17 mouse cellular contexts compared by ENCODE assay signal in the genomic region with DNA sequence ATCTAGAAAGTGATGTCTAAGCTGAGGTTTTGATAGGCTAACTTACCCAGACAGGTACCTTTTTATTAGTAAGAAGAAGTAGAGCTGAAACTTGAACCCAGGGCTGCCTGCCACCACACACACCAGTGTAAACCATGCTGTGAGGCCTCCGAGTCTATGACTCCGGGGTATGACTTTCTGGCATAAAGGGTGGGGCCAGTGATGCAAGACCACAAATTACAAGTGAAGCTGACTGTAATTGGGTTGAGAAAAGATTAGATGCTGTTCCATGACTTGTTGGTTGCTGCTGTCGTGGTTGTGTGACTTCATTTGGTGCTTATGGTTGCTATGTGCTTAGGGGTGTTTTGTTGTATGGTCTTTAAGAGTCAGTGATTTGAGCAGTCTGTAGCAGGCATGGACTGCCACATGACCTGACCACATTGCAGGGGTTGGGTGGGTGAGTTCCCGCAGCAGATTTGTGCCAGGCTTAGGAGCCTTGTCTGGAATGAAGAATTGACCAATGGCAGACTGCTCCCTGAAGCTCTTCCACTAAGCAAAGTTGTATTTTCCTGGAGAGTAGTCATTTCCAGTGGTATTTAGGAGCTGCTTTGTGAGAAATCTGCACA. TPM values are rescaled to one million over a fixed set of nuclear protein-coding genes. Genes with fewer than 3 reads are reported as not detected.
DNase-seq lines count a peak whose midpoint lies in the region; ATAC-seq and TF ChIP-seq lines count a peak whose summit lies in the region.
"Had no signal": no experiment of that assay in that cellular context is flagged by ENCODE, and none has a peak within 500 bp of the region (broad histone marks: within the 10 kb centered on the region; RNA-seq: fewer than 3 reads in every experiment).

No protein-coding gene starts in this region.

- peaks cover 77% of the 10 kb centered on the region for H3K4me1 ChIP-seq in heart, embryonic 13.5 days
- H3K4me1 ChIP-seq in midbrain, embryonic 12.5 days, result peaks cover 28% of the 10 kb centered on the region
- H3K4me1 ChIP-seq in midbrain, embryonic 15.5 days, result peaks cover 30% of the 10 kb centered on the region
- H3K4me1 ChIP-seq in limb, embryonic 15.5 days, result peaks cover 36% of the 10 kb centered on the region

- no peaks in the 10 kb centered on the region for H3K27me3 ChIP-seq in heart, embryonic 13.5 days (replicated peaks)
- H3K27me3 ChIP-seq in midbrain, embryonic 12.5 days, result no peaks in the 10 kb centered on the region
- H3K27me3 ChIP-seq in midbrain, embryonic 15.5 days (replicated peaks), result no peaks in the 10 kb centered on the region
- no peaks in the 10 kb centered on the region for H3K27me3 ChIP-seq in limb, embryonic 15.5 days

- 0 out of 2 replicates have a peak, but pooled peaks cover 8% of the 10 kb centered on the region for H3K36me3 ChIP-seq in heart, embryonic 13.5 days
- 0 out of 2 replicates have a peak, but pooled peaks cover 3% of the 10 kb centered on the region for H3K36me3 ChIP-seq in midbrain, embryonic 12.5 days
- no peaks in the 10 kb centered on the region for H3K36me3 ChIP-seq in midbrain, embryonic 15.5 days (replicated peaks)
- peaks cover 5% of the 10 kb centered on the region; the same call in 1 of the 2 replicates for H3K36me3 ChIP-seq in limb, embryonic 15.5 days

- DNase-seq in heart, adult 18-20 months, result no peak
- DNase-seq in gastrocnemius, adult 2 months, result no peak
- DNase-seq in frontal cortex, postnatal 10 days (ENCODE audit: low spot score in 2 of 2), result no peak
- DNase-seq in kidney, postnatal 14 days, result no peak
- DNase-seq: adrenal gland, adult 8-10 months; cerebellum, adult 8-10 months; kidney, postnatal 25 days; retina, postnatal 1 day had no signal

- no peak for ATAC-seq in heart, embryonic 13.5 days (ENCODE audit: extremely low read depth, insufficient number of reproducible peaks, low FRiP score, low TSS enrichment)
- no peak for ATAC-seq in midbrain, embryonic 12.5 days (ENCODE audit: low FRiP score, low read depth)
- ATAC-seq in midbrain, embryonic 15.5 days (replicated peaks), result no peak
- no peak for ATAC-seq in limb, embryonic 15.5 days (ENCODE audit: insufficient number of reproducible peaks, low FRiP score, low TSS enrichment, low read depth)

- H3K4me2 ChIP-seq in heart, embryonic 13.5 days, result peak overlapping the region; percentile 89
- H3K4me2 ChIP-seq in midbrain, embryonic 12.5 days (replicated peaks), result no peak overlapping the region
- H3K4me2 ChIP-seq in midbrain, embryonic 15.5 days, result no peak overlapping the region
- H3K4me2 ChIP-seq in limb, embryonic 15.5 days, result 0 out of 2 replicates have a peak overlapping the region, but pooled peaks have one; percentile 3

- H3K27ac ChIP-seq in heart, embryonic 13.5 days (replicated peaks), result no peak overlapping the region
- H3K27ac ChIP-seq in midbrain, embryonic 12.5 days (replicated peaks), result no peak overlapping the region
- no peak overlapping the region for H3K27ac ChIP-seq in midbrain, embryonic 15.5 days
- no peak overlapping the region for H3K27ac ChIP-seq in limb, embryonic 15.5 days
- no peak overlapping the region for H3K27ac ChIP-seq in gastrocnemius, adult 2 months

- H3K9ac ChIP-seq in heart, embryonic 13.5 days, result peak overlapping the region; percentile 64
- 0 out of 2 replicates have a peak overlapping the region, but pooled peaks have one; percentile 11 for H3K9ac ChIP-seq in midbrain, embryonic 12.5 days (replicated peaks)
- H3K9ac ChIP-seq in midbrain, embryonic 15.5 days, result no peak overlapping the region
- H3K9ac ChIP-seq in limb, embryonic 15.5 days, result no peak overlapping the region

- peak overlapping the region; percentile 21; the same call in 1 of the 2 replicates for H3K4me3 ChIP-seq in heart, embryonic 13.5 days
- no peak overlapping the region for H3K4me3 ChIP-seq in midbrain, embryonic 12.5 days
- H3K4me3 ChIP-seq in midbrain, embryonic 15.5 days, result no peak overlapping the region
- 0 out of 2 replicates have a peak overlapping the region, but pooled peaks have one; percentile 3 for H3K4me3 ChIP-seq in limb, embryonic 15.5 days
- H3K4me3 ChIP-seq in gastrocnemius, adult 2 months, result no peak overlapping the region
- H3K4me3 ChIP-seq: erythroblast, embryonic 14.5 days had no signal

- no peaks in the 10 kb centered on the region for H3K9me3 ChIP-seq in heart, embryonic 13.5 days
- no peaks in the 10 kb centered on the region for H3K9me3 ChIP-seq in midbrain, embryonic 12.5 days
- no peaks in the 10 kb centered on the region for H3K9me3 ChIP-seq in midbrain, embryonic 15.5 days
- H3K9me3 ChIP-seq in limb, embryonic 15.5 days, result no peaks in the 10 kb centered on the region

- TF ChIP-seq CTCF in gastrocnemius, adult 2 months (IDR thresholded peaks at IDR 0.05), result no peak

- WGBS in heart, embryonic 13.5 days, result 70% methylated on average over 4 of the region's 4 CpGs
- whole genome bisulfite sequencing in midbrain, embryonic 12.5 days, result 94% methylated on average over 4 of the region's 4 CpGs
- WGBS in midbrain, embryonic 15.5 days, result 83% methylated on average over 4 of the region's 4 CpGs
- 61% methylated on average over 4 of the region's 4 CpGs for WGBS in limb, embryonic 15.5 days

- intact Hi-C loops in gastrocnemius, adult 2 months (cut with DNase I), result no loop called here

RNA-seq across cellular contexts. Expression of a gene that starts 7.9 kb away (rescaled TPM):
- polyA plus RNA-seq in heart, embryonic 13.5 days (2015; fragmentation: Nextera tagmentation; extraction: Ambion mirVana), result 78.5 and 79.6 TPM in 2 replicates
- total RNA-seq in heart, adult 18-20 months (2021), result 10 to 100 TPM; 68.7 to 73.5 TPM
- polyA plus RNA-seq in midbrain, embryonic 12.5 days (2016; fragmentation: Nextera tagmentation; extraction: Ambion mirVana), result 103 and 106 TPM in 2 replicates
- polyA plus RNA-seq in midbrain, embryonic 15.5 days (2015; fragmentation: Nextera tagmentation; extraction: Ambion mirVana), result 79.7 and 82.0 TPM in 2 replicates
- 119 and 120 TPM in 2 replicates for polyA plus RNA-seq in limb, embryonic 15.5 days (2015; fragmentation: Nextera tagmentation; extraction: Ambion mirVana)
- 10 to 100 TPM; 40.4 to 41.0 TPM for total RNA-seq in gastrocnemius, adult 2 months (2021)

RNA-seq across cellular contexts. Expression of a gene that starts 33.7 kb away (rescaled TPM):
- not detected in 2 replicates for polyA plus RNA-seq in heart, embryonic 13.5 days (2015; fragmentation: Nextera tagmentation; extraction: Ambion mirVana)
- total RNA-seq in heart, adult 18-20 months (2021), result not detected
- polyA plus RNA-seq in midbrain, embryonic 12.5 days (2016; fragmentation: Nextera tagmentation; extraction: Ambion mirVana), result not detected in 2 replicates
- not detected in 2 replicates for polyA plus RNA-seq in midbrain, embryonic 15.5 days (2015; fragmentation: Nextera tagmentation; extraction: Ambion mirVana)
- polyA plus RNA-seq in limb, embryonic 15.5 days (2015; fragmentation: Nextera tagmentation; extraction: Ambion mirVana), result not detected in 2 replicates
- not detected for total RNA-seq in gastrocnemius, adult 2 months (2021)
- total RNA-seq: adrenal gland, adult 8-10 months; left cerebral cortex, postnatal 14 days; midbrain, postnatal 0 days had no signal
- polyA plus RNA-seq: erythroblast, embryonic 14.5 days; gonadal fat pad, adult 2 months; testis, adult 2 months had no signal

RNA-seq across cellular contexts. Expression of a gene that starts 54.6 kb away (rescaled TPM):
- polyA plus RNA-seq in heart, embryonic 13.5 days (2015; fragmentation: Nextera tagmentation; extraction: Ambion mirVana), result 5.4 TPM in 2 replicates
- total RNA-seq in heart, adult 18-20 months (2021), result 1 to 10 TPM; 8.6 to 9.4 TPM
- polyA plus RNA-seq in midbrain, embryonic 12.5 days (2016; fragmentation: Nextera tagmentation; extraction: Ambion mirVana), result 15.3 and 16.1 TPM in 2 replicates
- 12.1 and 13.5 TPM in 2 replicates for polyA plus RNA-seq in midbrain, embryonic 15.5 days (2015; fragmentation: Nextera tagmentation; extraction: Ambion mirVana)
- polyA plus RNA-seq in limb, embryonic 15.5 days (2015; fragmentation: Nextera tagmentation; extraction: Ambion mirVana), result 10.6 and 11.9 TPM in 2 replicates
- 1 to 10 TPM; 5.8 to 7.9 TPM for total RNA-seq in gastrocnemius, adult 2 months (2021)

RNA-seq across cellular contexts. Expression of a gene that starts 55.2 kb away (rescaled TPM):
- polyA plus RNA-seq in heart, embryonic 13.5 days (2015; fragmentation: Nextera tagmentation; extraction: Ambion mirVana), result not detected in 2 replicates
- total RNA-seq in heart, adult 18-20 months (2021), result not detected
- polyA plus RNA-seq in midbrain, embryonic 12.5 days (2016; fragmentation: Nextera tagmentation; extraction: Ambion mirVana), result not detected in 2 replicates
- polyA plus RNA-seq in midbrain, embryonic 15.5 days (2015; fragmentation: Nextera tagmentation; extraction: Ambion mirVana), result not detected in 2 replicates
- polyA plus RNA-seq in limb, embryonic 15.5 days (2015; fragmentation: Nextera tagmentation; extraction: Ambion mirVana), result not detected in 2 replicates
- not detected for total RNA-seq in gastrocnemius, adult 2 months (2021)
- total RNA-seq: left cerebral cortex, postnatal 14 days; midbrain, postnatal 0 days had no signal
- polyA plus RNA-seq: erythroblast, embryonic 14.5 days; midbrain, postnatal 0 days had no signal

RNA-seq across cellular contexts. Expression of a gene that starts 59.5 kb away (rescaled TPM):
- polyA plus RNA-seq in heart, embryonic 13.5 days (2015; fragmentation: Nextera tagmentation; extraction: Ambion mirVana), result 231 and 250 TPM in 2 replicates
- 100 to 1,000 TPM; 143 to 170 TPM for total RNA-seq in heart, adult 18-20 months (2021)
- 318 and 320 TPM in 2 replicates for polyA plus RNA-seq in midbrain, embryonic 12.5 days (2016; fragmentation: Nextera tagmentation; extraction: Ambion mirVana)
- polyA plus RNA-seq in midbrain, embryonic 15.5 days (2015; fragmentation: Nextera tagmentation; extraction: Ambion mirVana), result 414 and 435 TPM in 2 replicates
- 395 and 420 TPM in 2 replicates for polyA plus RNA-seq in limb, embryonic 15.5 days (2015; fragmentation: Nextera tagmentation; extraction: Ambion mirVana)
- 10 to 100 TPM; 75.7 to 82.4 TPM for total RNA-seq in gastrocnemius, adult 2 months (2021)

Comparison
In these comparisons a context has a peak if more than half of its experiments do, and no peak if none do; other contexts are left out.
1. H3K9ac ChIP-seq: peak in heart, embryonic 13.5 days (single experiment) and midbrain, embryonic 12.5 days (single experiment); none in midbrain, embryonic 15.5 days (single experiment) and limb, embryonic 15.5 days (single experiment).
2. H3K4me2 ChIP-seq: peak in heart, embryonic 13.5 days (single experiment) and limb, embryonic 15.5 days (single experiment); none in midbrain, embryonic 12.5 days (single experiment) and midbrain, embryonic 15.5 days (single experiment).
3. H3K4me3 ChIP-seq: peak in heart, embryonic 13.5 days (single experiment) and limb, embryonic 15.5 days (single experiment); none in midbrain, embryonic 12.5 days (single experiment), midbrain, embryonic 15.5 days (single experiment) and gastrocnemius, adult 2 months (single experiment).